Mouse (Mus musculus) urinary bladder, adult 2 months (tissue): ENCODE measurements around the gene Ttc12. TPM values are rescaled to one million over a fixed set of nuclear protein-coding genes. Genes with fewer than 3 reads are reported as not detected.

Experiments
- polyA plus RNA-seq: library from polyadenylated mRNA; depleted of rRNA; stranded (reverse); fragments of >200 nt; gene quantifications from 2 replicates; pipeline ENCODE4 v1.2.3, GENCODE M21; 2012; rRNA removed

Gene Ttc12
- polyA plus RNA-seq, 1 experiment, result 10.9 TPM

Other genes starting within 250 kb of the Ttc12 start
- not detected in 2 replicates for gene Gm4894, start 235.7 kb downstream of the Ttc12 start, polyA plus RNA-seq
- gene Drd2, start 145.6 kb downstream of the Ttc12 start, polyA plus RNA-seq, result not detected in 2 replicates
- 0.07 and 0.08 TPM in 2 replicates for gene Ankk1, start 59.2 kb downstream of the Ttc12 start, polyA plus RNA-seq